ENCODE assay signal across 14 mouse cellular contexts in the genomic region with DNA sequence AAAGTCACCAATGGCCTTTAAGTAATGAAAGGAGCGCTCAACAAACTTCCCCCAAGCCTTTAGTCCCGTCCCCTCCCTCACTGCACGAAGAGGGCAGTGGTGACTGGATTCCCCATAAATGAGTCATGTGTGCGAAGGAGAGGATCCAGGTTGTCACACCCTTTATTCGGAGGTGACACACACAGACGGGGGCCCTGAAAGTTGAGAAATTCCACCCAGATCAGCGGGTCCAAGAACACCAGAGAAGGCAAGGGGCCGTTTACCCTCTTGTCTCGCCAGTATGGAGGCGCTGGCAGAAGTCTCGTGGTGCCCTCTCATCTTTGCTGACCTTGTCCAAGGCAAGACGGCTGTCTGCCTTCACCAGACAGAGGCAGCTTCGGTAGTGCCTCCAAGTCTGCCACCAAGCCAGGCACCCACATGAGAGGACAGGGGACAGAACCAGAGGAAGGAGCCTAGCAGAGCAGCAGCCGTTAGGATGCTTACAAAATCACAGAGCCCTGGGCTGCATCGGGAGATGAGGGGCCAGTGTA. TPM values are rescaled to one million over a fixed set of nuclear protein-coding genes. Genes with fewer than 3 reads are reported as not detected.
DNase-seq lines count a peak whose midpoint lies in the region; ATAC-seq and TF ChIP-seq lines count a peak whose summit lies in the region.
"Had no signal": no experiment of that assay in that cellular context is flagged by ENCODE, and none has a peak within 500 bp of the region (broad histone marks: within the 10 kb centered on the region; RNA-seq: fewer than 3 reads in every experiment).

No protein-coding gene starts in this region.

- intact Hi-C loops in gastrocnemius, adult 2 months (cut with DNase I) = no loop called here

- H3K9me3 ChIP-seq in hindbrain, embryonic 16.5 days (ENCODE audit: control insufficient read depth, low read length) = no peaks in the 10 kb centered on the region
- H3K9me3 ChIP-seq in hindbrain, embryonic 14.5 days (ENCODE audit: control insufficient read depth, low read length) = no peaks in the 10 kb centered on the region
- H3K9me3 ChIP-seq in stomach, embryonic 15.5 days = no peaks in the 10 kb centered on the region
- H3K9me3 ChIP-seq: embryonic facial prominence, embryonic 12.5 days; lung, embryonic 15.5 days; megakaryocyte, embryonic 14.5 days had no signal

- TF ChIP-seq CTCF in gastrocnemius, adult 2 months (IDR thresholded peaks at IDR 0.05) = no peak

- H3K36me3 ChIP-seq in hindbrain, embryonic 16.5 days (ENCODE audit: control insufficient read depth, insufficient read depth, low read length) = no peaks in the 10 kb centered on the region
- H3K36me3 ChIP-seq in hindbrain, embryonic 14.5 days (replicated peaks; ENCODE audit: control insufficient read depth, insufficient read depth) = no peaks in the 10 kb centered on the region
- no peaks in the 10 kb centered on the region for H3K36me3 ChIP-seq in stomach, embryonic 15.5 days
- H3K36me3 ChIP-seq: embryonic facial prominence, embryonic 12.5 days; lung, embryonic 15.5 days had no signal

- no peak overlapping the region for H3K4me3 ChIP-seq in gastrocnemius, adult 2 months
- H3K4me3 ChIP-seq in hindbrain, embryonic 16.5 days (ENCODE audit: low read length) = no peak overlapping the region
- no peak overlapping the region for H3K4me3 ChIP-seq in hindbrain, embryonic 14.5 days (replicated peaks; ENCODE audit: low read length)
- H3K4me3 ChIP-seq in stomach, embryonic 15.5 days (replicated peaks) = no peak overlapping the region
- H3K4me3 ChIP-seq: embryonic facial prominence, embryonic 12.5 days; lung, embryonic 15.5 days had no signal

- DNase-seq in gastrocnemius, adult 2 months = no peak
- no peak for DNase-seq in gastrocnemius, postnatal 10 days
- no peak for DNase-seq in hindbrain, embryonic 14.5 days (ENCODE audit: low spot score)
- DNase-seq in frontal cortex, postnatal 36 days (ENCODE audit: low spot score in 2 of 2) = no peak
- no peak for DNase-seq in frontal cortex, postnatal 10 days (ENCODE audit: low spot score in 2 of 2)
- DNase-seq: cerebellum, adult 18-20 months; right cerebral cortex, adult 18-20 months had no signal

- ATAC-seq in hindbrain, embryonic 16.5 days = no peak
- ATAC-seq in hindbrain, embryonic 14.5 days (ENCODE audit: low FRiP score) = no peak
- ATAC-seq in granulocyte monocyte progenitor cell, adult 5-6 weeks (replicated peaks; ENCODE audit: poor library complexity, severe bottlenecking) = peak; percentile 15; the same call in 1 of the 2 replicates
- ATAC-seq in stomach, embryonic 15.5 days (ENCODE audit: insufficient read depth, low FRiP score, low read depth) = no peak

- 87% methylated on average over 15 of the region's 15 CpGs for WGBS in hindbrain, embryonic 16.5 days
- 86% methylated on average over 15 of the region's 15 CpGs for WGBS in hindbrain, embryonic 14.5 days
- WGBS in stomach, embryonic 15.5 days = 70% methylated on average over 15 of the region's 15 CpGs

- no peaks in the 10 kb centered on the region for H3K27me3 ChIP-seq in hindbrain, embryonic 16.5 days (replicated peaks; ENCODE audit: control insufficient read depth, insufficient read depth, low read length)
- no peaks in the 10 kb centered on the region for H3K27me3 ChIP-seq in hindbrain, embryonic 14.5 days (ENCODE audit: control insufficient read depth, insufficient read depth, low read length)
- H3K27me3 ChIP-seq in stomach, embryonic 15.5 days (replicated peaks) = no peaks in the 10 kb centered on the region

- H3K9ac ChIP-seq in hindbrain, embryonic 16.5 days (ENCODE audit: low read depth, low read length) = 0 out of 2 replicates have a peak overlapping the region, but pooled peaks have one; percentile 11
- no peak overlapping the region for H3K9ac ChIP-seq in hindbrain, embryonic 14.5 days
- H3K9ac ChIP-seq in stomach, embryonic 15.5 days = no peak overlapping the region
- H3K9ac ChIP-seq: embryonic facial prominence, embryonic 12.5 days; lung, embryonic 15.5 days had no signal

- H3K4me1 ChIP-seq in hindbrain, embryonic 16.5 days (ENCODE audit: control insufficient read depth, insufficient read depth, low read depth, low read length) = peaks cover 9% of the 10 kb centered on the region
- peaks cover 18% of the 10 kb centered on the region for H3K4me1 ChIP-seq in hindbrain, embryonic 14.5 days (replicated peaks; ENCODE audit: control insufficient read depth, insufficient read depth, low read length)
- peaks cover 43% of the 10 kb centered on the region for H3K4me1 ChIP-seq in stomach, embryonic 15.5 days

- no peak overlapping the region for H3K4me2 ChIP-seq in hindbrain, embryonic 16.5 days (ENCODE audit: low read length)
- no peak overlapping the region for H3K4me2 ChIP-seq in hindbrain, embryonic 14.5 days (replicated peaks)
- no peak overlapping the region for H3K4me2 ChIP-seq in stomach, embryonic 15.5 days

- peak overlapping the region; percentile 63 for H3K27ac ChIP-seq in gastrocnemius, adult 2 months
- H3K27ac ChIP-seq in hindbrain, embryonic 16.5 days (ENCODE audit: low read depth, low read length) = no peak overlapping the region
- no peak overlapping the region for H3K27ac ChIP-seq in hindbrain, embryonic 14.5 days
- H3K27ac ChIP-seq in stomach, embryonic 15.5 days = 0 out of 2 replicates have a peak overlapping the region, but pooled peaks have one; percentile 7
- H3K27ac ChIP-seq: embryonic facial prominence, embryonic 12.5 days; kidney, postnatal 0 days; lung, embryonic 15.5 days had no signal

RNA-seq across cellular contexts. Expression of a gene that starts 21.8 kb away (rescaled TPM):
- 1 to 10 TPM; 7.1 to 9.1 TPM for total RNA-seq in gastrocnemius, adult 2 months (2021)
- 10 to 100 TPM in 1 of 2 experiments, 1 to 10 TPM in 1; 8.2 to 12.7 TPM for total RNA-seq in gastrocnemius, postnatal 10 days (2021)
- polyA plus RNA-seq in hindbrain, embryonic 16.5 days (2015; fragmentation: Nextera tagmentation; extraction: Ambion mirVana) = 5.1 and 6.2 TPM in 2 replicates
- 3.4 and 3.7 TPM in 2 replicates for polyA plus RNA-seq in hindbrain, embryonic 14.5 days (2014; fragmentation: Nextera tagmentation; extraction: Ambion mirVana)
- 1.7 and 2.2 TPM in 2 replicates for total RNA-seq in granulocyte monocyte progenitor cell, adult 5-6 weeks (2014; fragmentation: Nextera tagmentation)
- total RNA-seq in granulocyte monocyte progenitor cell, adult 5-6 weeks (2017) = 0.17 and 0.46 TPM in 2 replicates
- polyA plus RNA-seq in stomach, embryonic 15.5 days (2015; fragmentation: Nextera tagmentation; extraction: Ambion mirVana) = 3.6 and 3.9 TPM in 2 replicates

Comparison
In these comparisons a context has a peak if more than half of its experiments do, and no peak if none do; other contexts are left out.
1. H3K27ac ChIP-seq: peak in gastrocnemius, adult 2 months (single experiment) and stomach, embryonic 15.5 days (single experiment); none in hindbrain, embryonic 16.5 days (single experiment) and hindbrain, embryonic 14.5 days (single experiment).